Mouse (Mus musculus) limb, embryonic 11.5 days (tissue): ENCODE data around the gene Abcd3. TPM values are rescaled to one million over a fixed set of nuclear protein-coding genes. Genes with fewer than 3 reads are reported as not detected.

ENCODE experiments used
- polyA plus RNA-seq: library from polyadenylated mRNA; unstranded; fragments of >200 nt; fragmentation: Nextera tagmentation; extraction: Ambion mirVana; gene quantifications from 2 replicates; pipeline ENCODE4 v1.2.1, GENCODE M21; 2014

The Abcd3 gene
- polyA plus RNA-seq, 1 experiment from 2014 or later = 48.0 TPM

Other genes starting within 250 kb of the Abcd3 start
- gene 4930432M17Rik, start 144.5 kb downstream of the Abcd3 start, polyA plus RNA-seq = not detected in 2 replicates
- 4.4 and 5.1 TPM in 2 replicates for gene F3, start 91.8 kb downstream of the Abcd3 start, polyA plus RNA-seq
- gene Arhgap29, start 137.2 kb upstream of the Abcd3 start, polyA plus RNA-seq = 42.0 and 43.7 TPM in 2 replicates
- gene Abca4, start 229.1 kb upstream of the Abcd3 start, polyA plus RNA-seq = 2.0 and 2.4 TPM in 2 replicates